Mouse (Mus musculus) forebrain, embryonic 15.5 days (tissue): ENCODE measurements around the gene Ndufb11. TPM values are rescaled to one million over a fixed set of nuclear protein-coding genes. Genes with fewer than 3 reads are reported as not detected.
A peak's percentile ranks its signal among the peaks of the same experiment; 100 is the strongest.

Experiments used
- ATAC-seq: fragments of 200-750 bp; cut with Nextera tagmentation; replicated peaks from 2 replicates; pipeline ENCODE4 v1.8.0; 2017; ENCODE audit warnings: mild to moderate bottlenecking, moderate TSS enrichment, moderate library complexity
- H3K27ac ChIP-seq: fragments of 300-500 bp; sonication (generic); replicated peaks from 2 replicates; pipeline ENCODE4 v1.5.1; 2015; ENCODE audit warnings: mild to moderate bottlenecking, inconsistent platforms
- H3K27me3 ChIP-seq: fragments of 300-500 bp; sonication (generic); 2 replicates; pipeline ENCODE4 v1.6.1; 2015; ENCODE audit warnings: inconsistent platforms
- H3K36me3 ChIP-seq: fragments of 300-500 bp; sonication (generic); 2 replicates; pipeline ENCODE4 v1.6.1; 2015; ENCODE audit warnings: mild to moderate bottlenecking, inconsistent platforms
- H3K4me1 ChIP-seq: fragments of 300-500 bp; sonication (generic); 2 replicates; pipeline ENCODE4 v1.6.1; 2015; ENCODE audit warnings: inconsistent platforms
- H3K4me2 ChIP-seq: fragments of 300-500 bp; sonication (generic); replicated peaks from 2 replicates; pipeline ENCODE4 v1.6.1; 2015; ENCODE audit warnings: mild to moderate bottlenecking, inconsistent platforms
- H3K4me3 ChIP-seq: fragments of 300-500 bp; sonication (generic); 2 replicates; pipeline ENCODE4 v1.5.1; 2015; ENCODE audit warnings: mild to moderate bottlenecking, inconsistent platforms
- H3K9ac ChIP-seq: fragments of 300-500 bp; sonication (generic); replicated peaks from 2 replicates; pipeline ENCODE4 v1.6.1; 2015; ENCODE audit warnings: mild to moderate bottlenecking, inconsistent platforms
- H3K9me3 ChIP-seq: fragments of 300-500 bp; sonication (generic); 2 replicates; pipeline ENCODE4 v1.6.1; 2016; ENCODE audit warnings: inconsistent platforms
- WGBS: fragments of 180-500 bp; shearing (Covaris S2); methylation state at CpG from one replicate; pipeline ENCODE4 v1.1.7; 2015; ENCODE audit warnings: mixed read lengths; 5-methylcytosine and 5-hydroxymethylcytosine counted together
- polyA plus RNA-seq: library from polyadenylated mRNA; unstranded; fragments of >200 nt; fragmentation: Nextera tagmentation; extraction: Ambion mirVana; gene quantifications from 2 replicates; pipeline ENCODE4 v1.2.1, GENCODE M21; 2015

Ndufb11 gene
- polyA plus RNA-seq: 192 and 199 TPM in 2 replicates

- peaks cover 22% of the 10 kb centered on the region for H3K4me1 ChIP-seq
- peak within 1 kb of the TSS; percentile 94 for H3K27ac ChIP-seq
- peak; percentile 98 for ATAC-seq
- WGBS: 14% methylated on average over 49 of the region's 49 CpGs
- peak within 1 kb of the TSS; percentile 71 for H3K9ac ChIP-seq
- no peaks in the 10 kb centered on the region for H3K9me3 ChIP-seq
- peak within 1 kb of the TSS; percentile 65 for H3K4me3 ChIP-seq
- no peaks in the 10 kb centered on the region for H3K27me3 ChIP-seq
- peak within 1 kb of the TSS; percentile 48 for H3K4me2 ChIP-seq
- H3K36me3 ChIP-seq: peaks cover 3% of the 10 kb centered on the region; the same call in 1 of the 2 replicates
These were observed at the start of gene Ndufb11, which contains the start of gene Rbm10 for GRCm38 (mm10) chrX:20617176-20617902. Gene Ndufb11, minus strand, starts transcription at chrX:20617619. Gene Rbm10, plus strand, starts transcription at chrX:20617503.

- peaks cover 43% of the 10 kb centered on the region for H3K4me1 ChIP-seq
- peak overlapping the region; percentile 92 for H3K27ac ChIP-seq
- H3K4me2 ChIP-seq: peak overlapping the region; percentile 52
- peaks cover 6% of the 10 kb centered on the region for H3K36me3 ChIP-seq
- no peak for ATAC-seq
- no peaks in the 10 kb centered on the region for H3K9me3 ChIP-seq
- H3K27me3 ChIP-seq: no peaks in the 10 kb centered on the region
- 23% methylated on average over 9 of the region's 9 CpGs for WGBS
- peak overlapping the region; percentile 68 for H3K4me3 ChIP-seq
- peak overlapping the region; percentile 79 for H3K9ac ChIP-seq
These were observed 46.0 kb upstream of the Ndufb11 start for GRCm38 (mm10) chrX:20663444-20663790.

GRCm38 (mm10) chrX:20662716-20663443 is 45.5 kb upstream of the Ndufb11 start:
- WGBS: 13% methylated on average over 27 of the region's 28 CpGs
- peak; percentile 92 for ATAC-seq
- peak overlapping the region; percentile 92 for H3K27ac ChIP-seq
- H3K9ac ChIP-seq: peak overlapping the region; percentile 79
- H3K9me3 ChIP-seq: no peaks in the 10 kb centered on the region
- peaks cover 4% of the 10 kb centered on the region; the same call in 1 of the 2 replicates for H3K36me3 ChIP-seq
- H3K27me3 ChIP-seq: no peaks in the 10 kb centered on the region
- peak overlapping the region; percentile 52 for H3K4me2 ChIP-seq
- H3K4me1 ChIP-seq: peaks cover 43% of the 10 kb centered on the region
- H3K4me3 ChIP-seq: peak overlapping the region; percentile 68

- ATAC-seq: peak; percentile 81
- Histone ChIP-seq H3K4me2 (peak overlapping the region; percentile 11; the same call in 1 of the 2 replicates), H3K9ac (no peak overlapping the region), H3K4me1 (peaks cover 38% of the 10 kb centered on the region), H3K36me3 (no peaks in the 10 kb centered on the region), H3K4me3 (peak overlapping the region; percentile 68), H3K27me3 (no peaks in the 10 kb centered on the region), H3K27ac (peak overlapping the region; percentile 91), H3K9me3 (no peaks in the 10 kb centered on the region)
- 22% methylated on average over 5 of the region's 5 CpGs for WGBS
These were observed 44.9 kb upstream of the Ndufb11 start for GRCm38 (mm10) chrX:20662317-20662715.

- peak overlapping the region; percentile 78 for H3K4me2 ChIP-seq
- no peak for ATAC-seq
- peak overlapping the region; percentile 43 for H3K9ac ChIP-seq
- H3K4me1 ChIP-seq: peaks cover 10% of the 10 kb centered on the region; the same call in 1 of the 2 replicates
- no peaks in the 10 kb centered on the region for H3K9me3 ChIP-seq
- H3K27me3 ChIP-seq: no peaks in the 10 kb centered on the region
- H3K36me3 ChIP-seq: no peaks in the 10 kb centered on the region
- H3K4me3 ChIP-seq: peak overlapping the region; percentile 52
- no peak overlapping the region for H3K27ac ChIP-seq
- WGBS: 16% methylated on average over 24 of the region's 24 CpGs
These were observed 41.5 kb upstream of the Ndufb11 start for GRCm38 (mm10) chrX:20658891-20659406.

GRCm38 (mm10) chrX:20658026-20658652 is 40.7 kb upstream of the Ndufb11 start, which contains the start of gene Uba1:
Gene Uba1, plus strand, starts transcription at chrX:20658326.
- no peaks in the 10 kb centered on the region for H3K36me3 ChIP-seq
- peak within 1 kb of the TSS; percentile 43 for H3K9ac ChIP-seq
- peaks cover 10% of the 10 kb centered on the region; the same call in 1 of the 2 replicates for H3K4me1 ChIP-seq
- H3K9me3 ChIP-seq: no peaks in the 10 kb centered on the region
- H3K4me2 ChIP-seq: peak within 1 kb of the TSS; percentile 78
- peak; percentile 81 for ATAC-seq
- WGBS: 27% methylated on average over 27 of the region's 27 CpGs
- no peaks in the 10 kb centered on the region for H3K27me3 ChIP-seq
- H3K27ac ChIP-seq: peak within 1 kb of the TSS; percentile 69
- H3K4me3 ChIP-seq: peak within 1 kb of the TSS; percentile 52

GRCm38 (mm10) chrX:20657593-20657992 is 40.2 kb upstream of the Ndufb11 start:
- H3K4me3 ChIP-seq: peak overlapping the region; percentile 52
- H3K36me3 ChIP-seq: no peaks in the 10 kb centered on the region
- WGBS: 33% methylated on average over 5 of the region's 5 CpGs
- ATAC-seq: no peak
- no peaks in the 10 kb centered on the region for H3K27me3 ChIP-seq
- no peaks in the 10 kb centered on the region for H3K9me3 ChIP-seq
- no peak overlapping the region for H3K9ac ChIP-seq
- H3K27ac ChIP-seq: no peak overlapping the region
- H3K4me2 ChIP-seq: peak overlapping the region; percentile 78
- H3K4me1 ChIP-seq: peaks cover 10% of the 10 kb centered on the region; the same call in 1 of the 2 replicates

DNA sequence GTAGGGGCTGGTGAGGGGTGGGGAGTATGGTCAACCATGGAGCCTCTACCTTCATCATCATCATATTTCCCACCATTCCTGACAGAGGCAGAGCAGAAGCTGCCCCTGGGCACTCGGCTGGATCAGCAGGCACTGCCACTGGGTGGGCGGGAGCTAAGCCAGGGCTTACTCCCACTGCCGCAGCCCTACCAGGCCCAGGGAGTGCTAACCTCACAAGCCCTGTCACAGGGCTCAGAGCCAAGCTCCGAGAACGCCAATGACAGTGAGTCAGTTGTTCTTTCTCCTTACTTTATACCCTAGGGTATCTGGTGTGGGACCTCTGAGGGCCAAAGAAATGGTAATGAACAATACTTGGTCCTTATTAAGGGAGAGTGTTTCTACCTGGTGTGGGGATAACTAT is 27.4 kb upstream of the Ndufb11 start:
- H3K4me1 ChIP-seq: no peaks in the 10 kb centered on the region
- peaks cover 30% of the 10 kb centered on the region for H3K36me3 ChIP-seq
- no peak for ATAC-seq
- no peak overlapping the region for H3K4me3 ChIP-seq
- no peaks in the 10 kb centered on the region for H3K27me3 ChIP-seq
- no peak overlapping the region for H3K9ac ChIP-seq
- H3K4me2 ChIP-seq: no peak overlapping the region
- H3K9me3 ChIP-seq: no peaks in the 10 kb centered on the region
- no peak overlapping the region for H3K27ac ChIP-seq
- 80% methylated on average over 5 of the region's 5 CpGs for WGBS

- Histone ChIP-seq H3K4me3 (no peak overlapping the region), H3K9me3 (no peaks in the 10 kb centered on the region), H3K9ac (no peak overlapping the region), H3K4me1 (no peaks in the 10 kb centered on the region), H3K27ac (no peak overlapping the region), H3K4me2 (no peak overlapping the region), H3K27me3 (no peaks in the 10 kb centered on the region), H3K36me3 (peaks cover 27% of the 10 kb centered on the region)
- ATAC-seq: no peak
- WGBS: 97% methylated on average over 2 of the region's 2 CpGs
These were observed 20.7 kb upstream of the Ndufb11 start for GRCm38 (mm10) chrX:20638141-20638540.

DNA sequence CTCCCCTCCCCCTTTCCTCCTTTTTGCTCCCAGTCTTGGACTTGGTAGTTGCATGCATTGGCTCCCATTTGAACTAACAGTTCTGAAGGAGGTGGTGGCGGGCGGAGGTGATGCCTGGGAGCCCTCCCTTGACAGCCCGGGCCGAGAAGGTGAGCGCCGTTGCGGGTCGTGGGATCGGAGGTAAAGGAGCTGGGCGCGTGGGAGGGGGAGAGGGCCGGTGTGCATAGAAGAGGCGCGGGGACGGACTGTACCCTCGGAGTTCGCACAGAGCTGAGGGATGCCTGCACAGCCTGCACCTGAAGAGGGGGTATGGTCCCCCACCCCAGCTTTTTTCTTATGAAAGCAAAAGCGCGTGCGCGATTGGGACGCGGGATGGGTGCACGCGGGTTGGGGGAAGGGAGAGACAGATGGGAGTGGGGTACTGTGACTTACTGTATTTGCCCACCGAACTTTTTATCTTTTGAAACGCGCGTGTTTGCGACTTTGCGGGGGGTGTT is 532 bp upstream of the Ndufb11 start:
- no peaks in the 10 kb centered on the region for H3K9me3 ChIP-seq
- peak overlapping the region; percentile 71 for H3K9ac ChIP-seq
- no peaks in the 10 kb centered on the region for H3K27me3 ChIP-seq
- H3K27ac ChIP-seq: peak overlapping the region; percentile 94
- peaks cover 3% of the 10 kb centered on the region; the same call in 1 of the 2 replicates for H3K36me3 ChIP-seq
- H3K4me3 ChIP-seq: peak overlapping the region; percentile 65
- peaks cover 22% of the 10 kb centered on the region for H3K4me1 ChIP-seq
- ATAC-seq: peak; percentile 72
- WGBS: 20% methylated on average over 31 of the region's 31 CpGs
- H3K4me2 ChIP-seq: peak overlapping the region; percentile 48

DNA sequence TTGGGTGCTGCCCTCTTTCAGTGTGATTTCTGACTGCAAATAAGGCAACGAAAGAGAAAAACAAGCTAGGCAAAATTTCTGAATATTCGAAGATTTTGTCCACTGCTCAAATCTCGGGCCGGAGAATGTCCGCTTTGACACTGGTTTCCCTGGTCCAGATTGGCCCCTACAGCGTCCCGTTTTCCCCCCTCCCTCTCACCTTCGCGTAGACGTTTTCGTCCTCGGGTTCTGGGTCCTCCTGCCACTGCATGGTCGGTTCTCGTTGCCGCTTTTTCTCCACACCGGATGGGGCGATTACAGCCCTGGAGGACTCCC is 601 bp downstream of the Ndufb11 start:
- peaks cover 3% of the 10 kb centered on the region; the same call in 1 of the 2 replicates for H3K36me3 ChIP-seq
- H3K4me3 ChIP-seq: peak overlapping the region; percentile 65
- no peak for ATAC-seq

More for the DNA sequence above, 601 bp downstream of the Ndufb11 start:
- Histone ChIP-seq H3K9ac (peak overlapping the region; percentile 71), H3K4me1 (peaks cover 22% of the 10 kb centered on the region), H3K4me2 (peak overlapping the region; percentile 48), H3K27me3 (no peaks in the 10 kb centered on the region), H3K27ac (peak overlapping the region; percentile 94), H3K9me3 (no peaks in the 10 kb centered on the region)
- WGBS: 29% methylated on average over 17 of the region's 17 CpGs
